Mouse (Mus musculus): ENCODE measurements around the gene Grin3b.
A peak's percentile ranks its signal among the peaks of the same experiment; 100 is the strongest.

Gene Grin3b

GRCm38 (mm10) chr10:80019471-80020131, 49.1 kb downstream of the Grin3b start:
- DNase-seq = peak; percentile 28

DNA sequence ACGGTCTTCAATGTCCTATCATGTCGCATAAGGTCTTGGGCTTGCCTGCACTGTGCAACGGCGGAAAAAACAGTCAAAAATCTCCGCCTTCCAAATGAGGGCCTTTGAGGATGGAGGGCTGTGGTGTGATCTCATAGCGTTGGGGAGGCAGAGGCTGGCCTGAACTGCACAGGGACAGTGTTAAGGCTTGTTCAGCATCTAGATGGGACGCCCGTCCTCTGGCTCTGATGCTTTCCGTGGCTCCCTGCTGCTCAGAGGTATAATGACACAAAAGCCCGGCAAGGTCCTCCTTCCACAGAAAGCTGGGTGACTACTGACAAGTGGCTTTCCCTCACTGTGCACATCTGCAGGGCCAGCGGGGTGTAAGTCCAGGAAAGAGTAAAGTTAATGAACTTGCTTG, 49.7 kb downstream of the Grin3b start:
- no peak for DNase-seq

DNA sequence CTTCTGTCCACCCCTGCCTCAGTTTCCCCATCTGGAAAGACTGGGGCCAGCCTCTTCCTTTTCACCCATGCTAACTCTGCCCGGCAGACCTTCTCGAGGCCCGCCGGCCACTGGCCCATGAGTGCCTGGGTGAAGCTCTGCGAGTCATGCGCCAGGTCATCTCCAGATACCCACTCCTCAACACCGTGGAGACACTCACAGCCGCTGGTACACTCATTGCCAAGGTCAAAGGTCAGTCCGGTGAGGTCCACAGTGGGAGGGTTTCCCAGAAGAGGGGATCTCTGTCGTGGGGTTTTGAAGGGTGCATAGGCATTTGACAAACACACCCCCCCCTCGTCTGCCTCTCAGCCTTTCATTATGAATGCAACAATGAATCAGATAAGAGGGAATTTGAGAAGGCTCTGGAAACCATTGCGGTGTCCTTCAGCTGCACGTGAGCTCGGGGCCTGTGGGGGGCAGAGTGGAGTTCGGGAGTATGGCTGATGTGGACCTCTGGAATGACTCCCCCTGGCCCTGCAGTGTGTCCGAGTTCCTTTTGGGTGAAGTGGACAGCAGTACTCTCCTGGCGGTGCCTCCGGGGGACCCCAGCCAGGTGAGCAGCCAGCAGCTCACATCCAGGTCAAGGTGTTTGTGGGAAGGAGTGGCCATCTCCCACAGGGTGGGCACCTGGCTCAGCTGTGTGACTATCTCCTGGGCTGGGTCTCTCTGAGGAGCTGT, 50.2 kb downstream of the Grin3b start:
- DNase-seq = peak; percentile 28

GRCm38 (mm10) chr10:80021320-80021641, 50.8 kb downstream of the Grin3b start:
- DNase-seq = no peak

GRCm38 (mm10) chr10:80022164-80022563, 51.6 kb downstream of the Grin3b start:
- peak; percentile 69 for DNase-seq

GRCm38 (mm10) chr10:80022806-80023205, 52.3 kb downstream of the Grin3b start:
- peak; percentile 37 for DNase-seq

- no peak for DNase-seq
These were observed 53.2 kb downstream of the Grin3b start for GRCm38 (mm10) chr10:80023758-80024157.

- peak; percentile 88 for DNase-seq
These were observed 53.9 kb downstream of the Grin3b start for GRCm38 (mm10) chr10:80024229-80025043.

DNA sequence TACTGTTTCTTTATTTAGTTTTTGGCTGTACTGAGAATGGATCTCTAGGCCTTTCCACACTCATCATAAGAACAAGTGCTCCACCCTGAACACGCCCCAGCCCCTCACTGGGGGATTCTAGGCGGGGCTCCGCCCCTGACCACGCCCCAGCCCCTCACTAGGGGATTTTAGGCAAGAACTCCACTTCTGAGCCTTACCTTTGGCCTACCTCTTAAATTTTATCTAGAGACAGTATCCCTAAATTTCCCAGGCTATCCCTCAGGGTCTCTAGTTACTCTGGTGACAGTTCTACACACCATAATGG, 54.5 kb downstream of the Grin3b start:
- DNase-seq = peak; percentile 58

- no peak for DNase-seq
These were observed 54.9 kb downstream of the Grin3b start for GRCm38 (mm10) chr10:80025463-80025862.

DNA sequence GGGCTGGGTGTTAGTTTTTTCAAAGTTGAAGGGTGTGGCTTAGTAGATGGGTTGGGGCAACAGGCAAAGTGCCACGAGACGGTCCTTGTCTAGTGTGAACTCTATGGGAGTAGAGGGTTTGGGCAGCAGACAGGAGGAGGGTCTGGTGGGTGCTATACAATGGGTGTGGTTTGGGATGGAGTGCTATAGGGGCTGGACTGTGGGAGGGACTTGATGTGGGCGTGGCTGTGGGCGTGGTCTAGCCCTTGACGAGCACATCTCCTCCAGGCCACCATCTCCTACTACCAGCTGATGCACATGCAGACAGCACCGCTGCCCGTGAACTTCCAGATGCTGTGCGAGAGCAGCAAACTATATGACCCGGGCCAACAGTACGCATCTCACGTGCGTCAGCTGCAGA, 55.4 kb downstream of the Grin3b start:
- peak; percentile 65 for DNase-seq

All from thymus, postnatal 14 days (tissue).